Mouse (Mus musculus) adrenal gland, adult 18-20 months (tissue): Measurements from ENCODE around the gene Klhl10. TPM values are rescaled to one million over a fixed set of nuclear protein-coding genes. Genes with fewer than 3 reads are reported as not detected.
A peak's percentile ranks its signal among the peaks of the same experiment; 100 is the strongest.

ENCODE experiments used
- DNase-seq, 2 experiments: peaks; one replicate each; pipeline ENCODE4 v3.0.0; 2021 to 2022; ENCODE audit warnings: low spot score in 2 of 2
- long read RNA-seq, 2 experiments: library from polyadenylated mRNA; stranded (forward); transcript quantifications; one replicate each; pipeline ENCODE4 v2.0.0; 2021
- total RNA-seq, 2 experiments: library from RNA; stranded (reverse); gene quantifications; 1 replicate in 1 of 2; 2 replicates in 1 of 2; pipeline ENCODE4 v1.2.3; 2021

Gene Klhl10
- under 1 TPM; 0.67 to 0.96 TPM for total RNA-seq
- long read RNA-seq, experiment 1 = 0 reads
- long read RNA-seq, experiment 2, partial matches to known transcripts = 0 of 3 reads
- long read RNA-seq, experiment 2, other reads (novel, unspliced or antisense) = 3 of 3 reads

GRCm38 (mm10) chr11:100441797-100442196 lies at the start of gene Klhl10, which contains the start of gene Nt5c3b:
Klhl10 (plus strand) TSS chr11:100441917.
Nt5c3b (minus strand) TSS chr11:100441808.
- DNase-seq = no peak

GRCm38 (mm10) chr11:100392958-100393357 lies 48.8 kb upstream of the Klhl10 start:
- DNase-seq = no peak

GRCm38 (mm10) chr11:100393733-100394132 lies 48.0 kb upstream of the Klhl10 start:
- no peak for DNase-seq

- no peak for DNase-seq
These were observed 47.2 kb upstream of the Klhl10 start for GRCm38 (mm10) chr11:100394353-100395074.

GRCm38 (mm10) chr11:100395200-100395599 lies 46.5 kb upstream of the Klhl10 start:
- peak; percentile 66 to 72 for DNase-seq

GRCm38 (mm10) chr11:100395861-100396631 lies 45.7 kb upstream of the Klhl10 start:
- DNase-seq = no peak

GRCm38 (mm10) chr11:100396886-100397599 lies 44.7 kb upstream of the Klhl10 start:
- peak in 1 of 2 experiments; percentile 48 for DNase-seq

GRCm38 (mm10) chr11:100397600-100398389 lies 43.9 kb upstream of the Klhl10 start, which contains the start of gene Jup:
Jup (minus strand) TSS chr11:100397763.
- peak; percentile 97 for DNase-seq

GRCm38 (mm10) chr11:100398517-100398916 lies 43.2 kb upstream of the Klhl10 start:
- DNase-seq = no peak

- DNase-seq = no peak
These were observed 42.4 kb upstream of the Klhl10 start for GRCm38 (mm10) chr11:100399320-100399719.

- no peak for DNase-seq
These were observed 41.8 kb upstream of the Klhl10 start for GRCm38 (mm10) chr11:100399727-100400538.

GRCm38 (mm10) chr11:100400842-100401241 lies 40.9 kb upstream of the Klhl10 start:
- no peak for DNase-seq

GRCm38 (mm10) chr11:100402240-100402639 lies 39.5 kb upstream of the Klhl10 start:
- no peak for DNase-seq

GRCm38 (mm10) chr11:100402682-100403081 lies 39.0 kb upstream of the Klhl10 start:
- DNase-seq = no peak

- DNase-seq = no peak
These were observed 38.1 kb upstream of the Klhl10 start for GRCm38 (mm10) chr11:100403445-100404134.

GRCm38 (mm10) chr11:100404456-100405074 lies 37.2 kb upstream of the Klhl10 start:
- no peak for DNase-seq

GRCm38 (mm10) chr11:100406273-100406672 lies 35.4 kb upstream of the Klhl10 start:
- DNase-seq = no peak

- DNase-seq = no peak
These were observed 34.6 kb upstream of the Klhl10 start for GRCm38 (mm10) chr11:100406995-100407705.
